Mouse (Mus musculus) heart, postnatal 0 days (tissue): ENCODE measurements at regions not wholly inside any gene's neighbourhood (a gene's known extent, or its start where the extent isn't known, plus 50 kb on each side); places are given as distances from the start of the nearest gene placed in this dataset.

Source experiments
- CTCF ChIP-seq: IDR thresholded peaks from 2 replicates; pipeline ENCODE4 v1.5.1; 2016; ENCODE audit warnings: antibody characterized with exemption, control low read depth, low read depth
- EP300 ChIP-seq: IDR thresholded peaks from 2 replicates; pipeline ENCODE4 v1.6.1; 2016; ENCODE audit warnings: antibody characterized with exemption, low read depth

DNA sequence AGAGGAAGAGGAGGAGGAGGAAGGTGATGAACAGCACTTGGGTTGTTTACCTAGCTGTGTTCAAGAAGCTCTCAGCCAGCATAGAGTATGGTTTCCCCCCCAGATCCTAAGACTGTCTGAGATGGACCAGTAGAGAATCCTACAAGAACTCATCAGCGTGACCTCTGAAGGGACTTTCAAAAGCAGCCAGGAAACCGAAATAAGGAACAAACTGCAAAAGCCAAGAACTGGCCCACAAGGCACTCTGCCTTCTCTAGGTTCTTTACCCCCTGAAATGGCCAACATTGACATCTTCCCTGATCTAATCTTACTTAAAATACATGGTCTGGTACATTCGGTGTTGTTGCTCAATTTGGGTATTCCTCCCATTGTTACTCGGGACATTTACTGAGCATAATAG is 118.1 kb upstream of the Rreb1 start:
- TF ChIP-seq CTCF (no peak), EP300 (no peak)
